Mouse (Mus musculus): ENCODE measurements around the gene Eno1.

Gene Eno1

DNA sequence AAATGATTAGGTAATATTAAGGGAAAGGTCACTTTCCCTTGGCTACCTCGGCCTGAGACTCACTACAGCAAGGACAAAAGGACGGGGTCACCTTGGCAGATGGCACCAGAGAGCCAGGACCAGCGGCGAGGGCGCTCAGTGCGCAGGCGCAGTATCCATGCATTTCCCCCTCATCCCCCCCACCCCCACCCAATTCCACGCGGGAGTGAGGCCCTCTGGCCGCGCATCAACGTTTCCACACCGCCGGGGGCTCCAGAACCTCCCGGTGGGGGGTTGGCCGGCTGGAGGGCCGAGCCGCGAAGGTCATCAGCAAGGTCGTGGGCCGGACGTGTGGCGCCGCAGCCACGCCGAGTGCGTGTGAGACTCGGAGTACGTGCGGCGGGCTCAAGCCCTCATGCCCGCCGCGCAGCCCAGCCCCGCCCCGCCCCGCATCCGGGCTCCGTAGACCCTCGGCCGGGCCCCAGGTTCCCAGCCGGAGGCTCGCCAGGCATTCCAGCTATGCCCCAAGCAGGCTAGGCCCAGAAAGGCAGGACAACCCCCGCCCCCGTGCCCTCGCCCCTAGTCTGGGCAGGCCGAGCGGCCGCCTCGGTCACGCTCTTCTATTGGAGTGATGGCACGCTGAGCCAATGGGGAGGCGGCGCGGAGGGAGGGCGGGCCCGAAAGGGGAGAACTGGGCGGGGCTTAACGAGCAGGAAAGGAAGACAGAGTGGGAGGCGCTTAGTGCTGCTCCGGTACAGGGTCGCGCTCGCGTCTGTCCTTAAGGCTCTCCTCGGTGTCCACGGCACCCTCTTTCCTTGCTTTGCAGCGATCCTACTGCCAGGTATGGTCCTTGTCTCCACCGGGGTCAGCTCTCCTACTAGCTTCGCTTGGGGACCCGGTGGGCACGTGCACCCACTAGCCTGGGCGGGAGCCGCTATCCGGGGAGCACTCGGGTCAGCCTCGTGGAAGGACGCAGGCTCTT is at the start of gene Eno1:
Gene Eno1 (plus strand): TSS at position 201 of the 961 bp plus-strand sequence.
- ATAC-seq (ENCODE audit: low TSS enrichment), result peak; percentile 86

DNA sequence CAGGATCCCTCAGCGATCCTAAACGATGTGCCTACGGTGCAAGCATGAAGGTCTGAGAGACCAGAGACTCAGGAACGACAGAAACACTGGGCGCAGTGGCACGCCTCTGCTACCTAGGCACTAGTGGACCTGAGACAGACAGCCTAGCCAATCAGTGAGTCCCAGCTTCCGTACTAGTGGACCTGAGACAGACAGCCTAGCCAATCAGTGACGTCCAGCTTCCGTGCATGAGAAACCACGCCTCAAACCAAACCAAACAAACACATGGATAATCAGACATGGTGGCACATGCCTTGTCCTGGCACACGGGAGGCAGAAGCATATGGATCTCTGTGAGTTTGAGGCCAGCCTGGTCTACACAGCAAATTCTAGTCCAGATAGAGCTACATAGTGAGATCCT is 48.3 kb upstream of the Eno1 start:
- ATAC-seq (ENCODE audit: low TSS enrichment), result no peak

DNA sequence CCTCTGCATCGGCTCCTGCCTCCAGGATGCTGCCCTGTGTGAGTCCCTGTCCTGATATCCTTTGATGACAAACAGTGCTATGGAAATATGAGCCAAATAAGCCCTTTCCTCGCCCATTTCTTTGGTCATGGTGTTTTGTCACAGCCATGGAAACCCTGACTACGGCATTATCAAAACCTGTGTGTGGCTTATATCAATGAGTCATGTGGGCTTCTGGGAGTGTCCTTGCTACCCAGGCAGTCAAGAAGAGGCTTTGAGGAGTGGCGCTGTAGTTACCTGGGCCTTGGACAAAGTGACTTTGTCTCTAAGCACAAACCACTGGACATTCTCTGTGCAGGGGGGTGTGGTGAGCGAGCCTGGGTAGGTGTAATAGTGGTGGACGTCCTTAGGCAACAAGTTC is 44.3 kb upstream of the Eno1 start:
- no peak for ATAC-seq (ENCODE audit: low TSS enrichment)

DNA sequence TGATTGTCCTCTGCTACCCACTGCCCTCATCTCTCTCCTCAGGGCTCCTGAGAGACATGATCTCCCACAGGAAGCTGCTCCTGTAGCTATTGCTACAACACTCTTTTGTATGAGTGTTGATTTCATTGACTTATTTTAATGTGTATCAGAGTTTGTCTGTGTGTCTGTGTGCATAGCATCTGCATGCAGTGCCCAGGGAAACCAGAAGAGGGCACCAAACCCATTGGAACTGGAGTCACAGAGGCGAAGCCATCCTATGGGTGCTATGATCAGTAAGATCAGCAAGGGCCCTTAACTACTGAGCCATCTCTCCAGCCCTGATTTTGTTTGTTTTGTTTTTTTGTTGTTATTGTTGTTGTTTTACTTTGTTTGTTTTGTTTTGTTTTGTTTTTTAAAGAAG is 42.6 kb upstream of the Eno1 start:
- no peak for ATAC-seq (ENCODE audit: low TSS enrichment)

DNA sequence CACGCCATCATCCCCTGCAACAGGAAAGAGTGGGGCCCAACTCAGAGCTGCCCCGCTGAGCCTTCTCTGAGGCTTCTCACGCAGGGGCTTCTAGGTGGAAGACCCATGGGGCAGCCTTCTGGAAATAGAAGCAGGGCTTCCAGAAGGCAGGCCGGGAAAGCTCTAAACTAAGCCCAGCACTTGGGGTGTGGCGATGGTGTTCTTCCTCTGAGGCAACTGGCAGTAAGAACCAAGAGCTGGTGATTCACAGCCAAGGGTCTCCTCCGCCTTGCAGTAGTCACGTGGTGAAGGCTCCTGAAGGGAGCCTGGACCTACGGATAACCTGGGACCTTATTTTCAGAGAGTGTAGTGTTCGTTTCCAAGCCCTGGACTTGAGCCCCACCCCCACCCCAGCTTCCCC is 38.3 kb upstream of the Eno1 start:
- ATAC-seq (ENCODE audit: low TSS enrichment), result no peak

DNA sequence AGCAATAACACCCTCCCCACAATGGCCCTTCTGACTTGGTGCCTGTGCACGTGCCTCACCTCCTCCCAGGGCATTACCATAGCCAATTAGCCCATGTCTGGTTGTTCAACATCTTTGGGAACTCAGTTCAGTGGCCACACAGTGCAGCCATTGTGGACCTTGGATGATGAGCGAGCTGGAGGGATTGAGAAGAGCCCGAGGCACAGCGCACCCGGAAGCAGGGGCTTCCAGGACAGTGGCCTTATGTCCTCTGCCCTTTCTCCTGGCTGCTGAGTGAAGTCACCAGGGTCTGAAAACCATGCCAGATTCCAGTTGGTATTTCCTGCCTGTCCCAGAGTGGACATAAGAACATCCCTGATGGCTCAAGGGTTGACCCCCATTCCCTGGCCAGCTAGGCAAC is 35.3 kb upstream of the Eno1 start, which contains the start of gene Car6:
Gene Car6 (minus strand): TSS at position 101 of the 400 bp plus-strand sequence.
- ATAC-seq (ENCODE audit: low TSS enrichment), result no peak

DNA sequence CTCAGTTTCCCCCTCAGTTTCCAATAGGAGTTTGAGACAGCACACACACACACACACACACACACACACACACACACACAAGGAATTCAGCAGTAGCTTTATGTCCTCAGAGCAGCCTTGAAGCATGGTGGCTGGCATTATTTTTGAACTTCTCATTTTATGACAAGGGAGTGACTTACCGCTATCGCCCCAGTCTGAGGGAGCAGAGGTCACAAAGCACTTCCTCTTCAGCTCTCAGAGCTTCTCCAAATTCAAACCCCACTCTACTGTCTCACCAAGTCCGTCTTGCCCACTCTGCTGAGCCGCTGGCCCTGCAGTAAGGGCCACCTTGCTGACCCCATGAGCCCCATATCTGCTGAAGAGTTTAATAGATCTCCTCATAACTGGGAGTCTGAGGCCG is 33.8 kb upstream of the Eno1 start:
- no peak for ATAC-seq (ENCODE audit: low TSS enrichment)

DNA sequence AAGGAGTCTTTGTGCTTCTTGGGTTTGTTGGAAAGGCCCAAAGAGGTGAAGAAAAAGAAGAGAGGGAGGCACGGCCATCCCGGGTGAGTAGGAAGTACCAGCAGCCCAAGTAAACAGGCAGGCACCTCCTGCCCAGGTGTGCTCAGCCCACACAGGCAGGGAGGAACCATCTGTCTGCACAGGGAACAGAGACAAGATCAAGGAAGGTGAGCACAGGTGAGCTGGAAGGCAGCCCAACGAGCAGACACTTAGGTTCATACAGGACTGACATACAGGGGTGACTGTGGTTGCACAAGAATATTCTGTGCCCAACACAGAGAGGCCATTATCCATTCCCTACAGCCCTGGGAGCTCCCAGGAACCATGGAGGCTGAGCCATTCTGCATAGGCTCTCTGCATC is 31.6 kb upstream of the Eno1 start:
- no peak for ATAC-seq (ENCODE audit: low TSS enrichment)

DNA sequence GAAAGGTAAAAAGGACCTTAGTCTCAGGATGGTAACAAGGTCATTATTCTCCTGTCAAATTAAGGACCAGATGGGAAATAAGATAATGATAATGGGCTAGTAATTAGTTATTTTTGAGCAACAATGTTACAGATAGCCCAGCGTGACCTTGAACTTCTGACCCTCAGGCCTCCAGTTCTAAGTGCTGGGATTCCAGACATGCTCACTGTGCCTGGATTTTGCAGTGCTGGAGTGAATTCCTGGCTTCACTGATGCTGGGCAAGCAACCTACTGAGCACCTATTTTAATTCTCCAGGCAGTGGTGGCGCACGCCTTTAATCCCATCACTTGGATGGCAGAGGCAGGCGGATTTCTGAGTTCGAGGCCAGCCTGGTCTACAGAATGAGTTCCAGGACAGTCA is 26.8 kb upstream of the Eno1 start:
- no peak for ATAC-seq (ENCODE audit: low TSS enrichment)

DNA sequence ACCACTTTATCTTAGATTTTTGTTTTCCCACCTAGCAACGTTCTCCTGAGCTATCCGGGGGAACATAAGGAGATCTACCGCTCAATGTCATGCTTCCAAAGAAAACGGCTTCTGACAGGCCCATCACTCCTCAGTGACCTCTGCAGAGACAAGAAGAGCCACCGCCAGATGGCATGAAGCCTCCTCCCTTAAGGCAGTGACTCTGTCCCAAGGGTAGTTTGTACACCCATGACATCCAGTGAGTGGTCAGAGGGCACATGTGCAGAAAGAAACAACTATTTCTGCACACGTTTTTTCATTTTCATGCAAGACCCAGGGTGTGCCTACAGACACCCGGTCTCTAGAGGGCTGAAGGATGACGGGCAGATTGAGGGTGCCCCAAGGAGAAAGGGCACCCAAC is 26.2 kb upstream of the Eno1 start:
- no peak for ATAC-seq (ENCODE audit: low TSS enrichment)

DNA sequence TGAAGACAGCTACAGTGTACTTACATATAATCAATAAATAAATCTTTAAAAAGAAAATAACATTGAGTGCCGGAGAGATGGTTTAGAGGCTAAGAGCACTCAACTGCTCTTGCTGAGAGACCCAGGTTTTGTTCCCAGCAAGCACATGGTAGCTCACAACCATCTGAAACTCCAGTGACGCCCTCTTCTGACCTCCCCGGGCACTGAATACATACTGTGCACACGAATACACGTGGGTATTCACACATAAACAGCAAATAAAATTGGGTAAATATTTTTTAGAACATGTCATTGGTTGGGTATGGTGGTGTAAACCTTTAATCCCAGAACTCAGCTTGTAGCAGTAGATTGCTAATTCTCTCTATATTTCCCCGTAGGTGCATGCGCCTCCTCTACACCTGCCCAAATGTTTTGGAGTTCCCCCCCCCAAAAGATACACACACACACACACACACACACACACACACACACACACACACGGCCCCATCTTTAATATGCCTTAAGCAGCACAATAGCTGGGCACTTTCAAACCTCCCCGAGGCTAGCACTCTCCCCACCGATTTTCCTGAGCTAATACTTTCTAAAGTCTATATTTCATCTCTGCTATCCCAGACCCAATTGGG is 24.5 kb upstream of the Eno1 start:
- no peak for ATAC-seq (ENCODE audit: low TSS enrichment)

DNA sequence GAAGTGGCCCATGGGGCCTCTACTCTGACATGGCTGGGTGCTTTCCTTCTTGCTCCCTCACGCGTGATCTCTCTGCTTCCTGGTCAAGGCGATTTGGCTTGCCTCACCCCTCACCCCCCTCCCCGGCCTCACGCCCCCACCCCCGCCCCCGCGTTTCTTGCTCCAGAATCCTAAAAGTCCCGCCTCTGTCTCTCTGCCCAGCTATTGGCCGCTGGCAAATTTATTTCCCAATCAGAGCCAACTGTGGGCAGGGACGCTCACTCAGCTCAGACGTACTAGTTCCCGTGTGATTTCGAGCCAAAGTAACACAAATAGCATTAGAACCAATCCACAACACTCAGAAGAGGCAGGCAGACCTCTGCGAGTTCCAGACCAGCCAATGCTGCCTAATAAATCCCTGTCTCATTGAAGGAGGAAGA is 24.0 kb upstream of the Eno1 start:
- no peak for ATAC-seq (ENCODE audit: low TSS enrichment)

DNA sequence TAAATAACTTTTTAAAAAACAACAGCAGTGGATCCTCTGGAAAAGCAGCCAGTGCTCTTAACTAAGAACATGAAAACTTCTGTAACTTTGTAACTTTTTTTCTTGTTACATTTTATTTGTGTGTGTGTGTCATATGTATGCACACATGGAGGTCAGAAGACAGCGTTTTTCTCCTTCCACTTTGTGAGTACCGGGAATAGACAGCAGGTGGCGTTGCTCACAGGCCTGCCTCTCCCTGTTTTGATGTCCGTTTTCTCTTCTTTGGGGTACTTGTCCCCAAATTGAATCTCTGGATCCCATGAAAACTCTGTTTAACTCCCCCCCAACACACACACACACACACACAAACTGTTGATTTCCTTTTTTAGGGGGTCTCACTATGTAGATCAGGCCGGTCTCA is 22.6 kb upstream of the Eno1 start:
- no peak for ATAC-seq (ENCODE audit: low TSS enrichment)

DNA sequence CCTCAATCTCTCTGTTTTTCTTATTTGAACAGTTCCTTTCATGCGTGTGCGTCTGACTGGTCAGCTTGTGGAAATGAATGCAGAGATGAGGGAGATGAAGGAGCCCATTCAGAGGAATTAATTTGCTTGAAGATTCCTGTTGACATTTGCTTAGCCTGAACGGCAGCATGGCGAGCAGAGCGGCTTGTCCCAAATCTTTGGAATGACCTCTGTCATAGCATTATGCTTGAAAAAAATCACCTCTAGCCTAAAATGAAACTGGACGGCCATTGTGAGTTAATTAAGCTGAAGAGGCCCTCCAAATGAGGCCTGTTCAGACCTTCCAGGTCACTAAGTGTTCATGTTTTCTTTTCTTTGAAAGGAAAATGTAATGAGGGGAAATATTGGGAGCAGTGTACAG is 20.1 kb upstream of the Eno1 start:
- no peak for ATAC-seq (ENCODE audit: low TSS enrichment)

DNA sequence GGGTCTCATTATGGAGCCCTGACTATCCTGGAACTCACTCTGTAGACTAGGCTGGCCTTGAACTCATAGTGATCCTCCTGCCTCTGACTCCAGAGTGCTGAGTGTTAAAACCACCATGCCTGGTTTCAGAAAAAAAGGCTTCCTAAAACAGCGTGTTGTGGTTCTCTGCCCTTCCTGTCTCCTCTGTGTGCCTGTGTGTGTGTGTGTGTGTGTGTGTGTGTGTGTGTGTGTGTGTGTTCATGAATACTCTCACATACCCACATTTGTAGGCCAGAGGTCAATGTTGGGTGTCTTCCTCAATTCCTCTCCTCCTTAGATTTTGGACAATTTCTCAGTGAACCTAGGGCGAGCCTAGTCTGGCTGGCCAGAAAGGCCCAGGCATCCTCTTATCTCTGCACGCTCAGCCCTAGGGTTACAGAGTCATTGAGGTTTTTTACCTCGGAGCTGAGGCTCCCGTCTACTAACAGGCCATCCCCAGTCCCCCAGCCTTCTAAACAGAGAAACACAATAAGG is 19.4 kb upstream of the Eno1 start:
- no peak for ATAC-seq (ENCODE audit: low TSS enrichment)

DNA sequence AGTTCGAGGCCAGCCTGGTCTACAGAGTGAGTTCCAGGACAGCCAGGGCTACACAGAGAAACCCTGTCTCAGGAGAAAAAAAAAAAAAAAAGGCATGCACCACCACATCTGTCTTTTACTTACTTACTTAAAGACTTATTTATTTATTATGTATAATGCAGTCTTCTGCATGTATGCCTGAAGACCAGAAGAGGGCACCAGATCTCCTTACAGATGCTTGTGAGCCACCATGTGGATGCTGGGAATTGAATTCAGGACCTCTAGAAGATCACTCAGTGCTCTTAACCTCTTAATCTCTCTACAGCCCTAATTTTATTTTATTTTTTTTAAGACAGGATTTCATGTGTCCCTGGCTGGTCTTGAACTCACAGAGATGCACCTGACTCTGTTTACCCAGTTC is 18.6 kb upstream of the Eno1 start:
- ATAC-seq (ENCODE audit: low TSS enrichment), result no peak

DNA sequence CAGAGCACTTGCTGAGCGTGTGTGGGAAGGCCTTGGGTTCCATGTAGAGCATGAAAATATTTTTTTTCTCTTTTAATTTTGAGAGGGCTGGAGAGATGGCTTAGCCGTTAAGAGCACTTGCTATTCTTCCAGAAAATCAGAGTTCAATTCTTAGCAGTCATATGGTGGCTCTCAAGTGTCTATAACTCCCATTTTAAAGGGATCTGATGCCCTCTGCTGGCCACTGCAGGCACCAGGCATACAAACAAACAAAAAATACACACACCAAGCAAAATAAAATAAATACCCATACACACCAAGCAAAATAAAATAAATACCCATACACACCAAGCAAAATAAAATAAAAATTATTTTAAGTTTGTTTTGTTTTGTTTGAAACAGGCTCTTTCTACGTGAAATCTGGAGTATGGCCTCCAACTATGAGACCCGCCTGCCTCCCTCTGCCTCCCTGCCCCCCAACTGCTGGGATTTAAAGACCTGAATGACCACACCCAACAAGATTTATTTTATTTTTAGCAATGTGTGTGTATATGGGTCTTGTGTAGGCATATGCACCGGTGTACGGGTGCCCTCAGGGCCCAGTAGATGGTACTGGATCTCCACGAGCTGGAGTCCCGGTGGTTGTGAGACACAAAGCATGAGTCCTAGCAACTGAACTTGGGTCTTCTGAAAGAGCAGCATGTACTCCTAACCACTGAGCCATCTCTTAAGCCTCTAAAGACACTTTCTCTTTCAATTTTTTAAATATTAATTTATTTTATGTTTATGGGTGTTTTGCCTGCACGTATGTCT is 16.8 kb upstream of the Eno1 start:
- ATAC-seq (ENCODE audit: low TSS enrichment), result no peak

DNA sequence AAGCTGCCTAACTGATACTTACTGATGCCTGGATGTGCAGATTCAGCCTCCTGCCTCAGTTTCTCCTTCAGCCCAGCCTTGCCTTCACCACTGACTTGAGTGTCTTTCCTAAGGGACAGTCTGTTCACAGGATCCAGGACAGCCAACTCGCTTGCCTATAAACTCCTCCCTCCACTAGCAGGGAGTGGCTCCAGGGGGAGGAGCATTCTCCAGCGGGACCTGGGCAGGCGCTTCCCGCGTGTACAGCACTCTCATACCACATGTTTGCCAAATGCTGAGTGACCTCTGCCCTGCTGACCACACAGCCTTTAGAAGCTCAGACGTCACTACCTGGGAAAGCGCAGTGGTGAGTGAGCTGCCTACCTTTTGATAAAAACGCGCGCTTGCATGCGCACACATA is 15.9 kb upstream of the Eno1 start:
- no peak for ATAC-seq (ENCODE audit: low TSS enrichment)

DNA sequence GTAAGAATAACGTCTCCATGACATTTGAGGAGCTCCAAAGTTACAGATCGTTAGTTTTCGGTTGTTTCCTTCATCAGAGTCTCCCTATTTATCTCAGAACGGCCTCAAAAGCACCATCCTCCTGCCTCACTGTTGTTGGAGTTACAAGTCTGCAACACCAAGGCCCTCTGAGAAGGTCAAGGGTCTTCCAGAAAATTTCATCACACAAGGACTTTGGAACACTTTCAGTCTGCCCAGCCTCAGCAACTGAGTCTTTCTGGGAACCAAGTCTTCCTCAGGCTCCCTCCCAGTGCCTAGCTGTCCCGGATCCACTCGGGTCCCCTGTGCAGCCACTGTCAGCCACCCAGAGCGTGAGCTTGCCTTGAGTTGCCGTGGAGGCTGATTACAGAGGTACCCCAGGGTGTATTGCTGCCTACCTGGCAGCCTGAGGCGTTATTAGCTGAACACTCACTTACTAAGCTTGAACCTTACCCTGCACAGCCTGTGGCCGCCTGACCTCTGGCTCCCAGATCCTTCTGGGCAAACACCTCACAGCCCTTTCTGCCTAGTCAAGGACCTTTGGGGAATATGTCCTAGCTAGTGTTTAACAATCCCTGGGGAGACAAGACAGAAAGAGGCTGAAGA is 15.4 kb upstream of the Eno1 start:
- no peak for ATAC-seq (ENCODE audit: low TSS enrichment)

DNA sequence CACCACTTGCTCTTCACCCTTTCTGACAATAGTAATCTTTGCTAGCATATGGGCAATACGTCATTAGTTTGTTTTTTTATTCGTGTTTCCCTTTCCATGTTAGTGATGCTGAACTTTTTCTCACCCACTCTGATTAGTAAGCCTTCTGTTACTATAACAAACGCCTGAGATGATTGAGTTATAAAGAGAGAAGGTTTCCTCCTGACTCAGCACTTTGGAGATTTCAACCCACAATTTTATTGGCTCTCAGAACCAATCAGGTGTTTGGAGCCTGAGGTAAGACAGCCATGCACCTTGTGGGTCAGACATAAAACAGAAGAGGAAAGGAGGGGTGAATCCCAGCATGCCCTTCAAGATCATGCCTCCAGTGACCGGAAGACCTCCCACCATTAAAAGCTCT is 12.7 kb upstream of the Eno1 start:
- no peak for ATAC-seq (ENCODE audit: low TSS enrichment)

DNA sequence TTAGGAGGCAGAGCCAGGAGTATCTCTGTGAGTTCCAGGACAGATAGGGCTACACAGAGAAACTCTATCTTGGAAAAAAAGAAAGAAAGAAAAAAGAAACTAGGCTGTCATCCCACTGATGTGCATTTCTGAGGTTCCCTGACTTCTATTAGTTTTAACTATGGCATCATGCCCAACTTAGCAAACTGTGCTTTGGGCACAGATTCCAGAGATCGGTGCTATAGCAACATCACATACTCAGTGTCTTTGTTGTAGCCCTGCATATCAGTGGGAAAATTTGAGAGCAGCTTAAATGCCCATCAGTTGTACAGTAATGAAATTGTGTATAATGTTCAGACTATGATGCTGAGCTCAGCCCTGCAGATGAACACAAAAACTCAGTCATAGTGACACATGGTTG is 10.8 kb upstream of the Eno1 start:
- ATAC-seq (ENCODE audit: low TSS enrichment), result no peak
